Mouse (Mus musculus) adrenal gland, postnatal 14 days (tissue): ENCODE measurements around the gene Acvr1b. TPM values are rescaled to one million over a fixed set of nuclear protein-coding genes. Genes with fewer than 3 reads are reported as not detected.

Experiments
- DNase-seq: peaks from one replicate; pipeline ENCODE4 v3.0.0; 2021; ENCODE audit warnings: mixed read lengths
- microRNA-seq, 2 experiments: library from miRNA; unstranded; fragments of <30 nt; microRNA quantifications; one replicate each; pipeline ENCODE4 v1.2.0; 2021
- total RNA-seq: library from RNA; stranded (reverse); gene quantifications from 2 replicates; pipeline ENCODE4 v1.2.3, GENCODE M21; 2021

The Acvr1b gene
- total RNA-seq, 1 experiment from 2014 or later: 9.0 TPM

GRCm38 (mm10) chr15:101251930-101252329, 78.1 kb downstream of the Acvr1b start:
- no peak for DNase-seq

- no peak for DNase-seq
Observed at GRCm38 (mm10) chr15:101252614-101253013, 78.7 kb downstream of the Acvr1b start.

DNA sequence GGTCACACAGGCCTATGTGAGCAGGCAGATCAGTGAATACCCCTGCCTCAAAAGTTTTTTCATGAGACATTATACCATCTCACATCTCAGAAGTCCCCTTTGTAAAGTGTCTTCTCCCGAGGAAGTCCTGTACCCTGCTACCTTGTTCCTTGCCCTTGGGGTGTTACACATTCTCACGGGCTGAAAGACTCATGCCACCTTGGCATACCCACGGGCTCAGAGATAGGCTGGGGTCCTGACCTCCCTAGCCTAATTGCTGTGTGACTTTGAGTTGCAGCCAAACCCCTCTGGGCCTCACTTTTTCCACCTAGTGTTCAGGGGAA, 79.7 kb downstream of the Acvr1b start:
- no peak for DNase-seq

DNA sequence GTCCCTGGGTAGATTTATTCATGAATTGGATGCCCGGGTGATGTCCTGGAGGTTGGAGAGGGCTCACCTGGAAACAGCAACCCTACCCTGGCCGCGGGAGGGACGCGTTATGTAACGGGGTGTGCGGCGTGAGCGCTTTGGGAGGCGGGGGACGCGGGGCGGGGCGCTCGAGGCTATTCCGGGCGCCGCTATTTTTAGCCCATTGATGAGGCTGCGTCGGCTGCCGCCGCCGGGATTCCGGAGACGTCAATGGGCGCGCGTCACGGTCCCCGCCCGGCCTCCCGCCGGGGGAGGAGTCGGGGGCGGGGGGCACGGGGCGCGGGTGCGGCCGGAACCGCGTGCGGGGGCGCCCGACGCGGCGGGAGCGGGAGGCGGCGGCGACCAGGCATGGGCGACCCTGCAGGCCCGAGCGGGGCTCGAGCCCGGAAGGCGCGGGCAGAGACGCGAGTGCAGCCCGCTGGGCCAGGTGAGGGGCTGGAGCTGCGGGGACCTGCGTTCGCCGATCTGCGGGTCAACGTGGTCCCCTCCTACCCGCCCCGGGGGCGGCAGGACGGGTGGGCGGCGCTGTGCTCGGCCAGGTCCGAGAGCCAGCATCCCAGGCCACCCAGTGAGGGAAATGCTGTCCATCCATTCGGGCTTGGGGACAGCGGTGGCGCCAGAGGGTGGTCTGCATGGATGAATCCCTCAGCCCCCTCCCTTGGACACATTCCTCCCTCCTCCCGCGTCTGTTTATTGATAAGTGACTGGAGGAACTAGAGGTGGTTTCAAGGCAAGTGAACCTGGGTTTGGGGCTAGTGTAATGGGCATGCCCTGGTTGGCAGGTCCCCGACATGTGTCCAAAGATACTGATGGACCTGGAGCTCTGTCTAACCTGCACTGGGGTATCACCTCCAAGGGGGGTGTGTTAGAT, 80.3 kb downstream of the Acvr1b start, which contains the start of gene Nr4a1:
Gene Nr4a1, plus strand, starts transcription at position 384 of the 910 bp plus-strand sequence.
- peak; percentile 87 for DNase-seq

DNA sequence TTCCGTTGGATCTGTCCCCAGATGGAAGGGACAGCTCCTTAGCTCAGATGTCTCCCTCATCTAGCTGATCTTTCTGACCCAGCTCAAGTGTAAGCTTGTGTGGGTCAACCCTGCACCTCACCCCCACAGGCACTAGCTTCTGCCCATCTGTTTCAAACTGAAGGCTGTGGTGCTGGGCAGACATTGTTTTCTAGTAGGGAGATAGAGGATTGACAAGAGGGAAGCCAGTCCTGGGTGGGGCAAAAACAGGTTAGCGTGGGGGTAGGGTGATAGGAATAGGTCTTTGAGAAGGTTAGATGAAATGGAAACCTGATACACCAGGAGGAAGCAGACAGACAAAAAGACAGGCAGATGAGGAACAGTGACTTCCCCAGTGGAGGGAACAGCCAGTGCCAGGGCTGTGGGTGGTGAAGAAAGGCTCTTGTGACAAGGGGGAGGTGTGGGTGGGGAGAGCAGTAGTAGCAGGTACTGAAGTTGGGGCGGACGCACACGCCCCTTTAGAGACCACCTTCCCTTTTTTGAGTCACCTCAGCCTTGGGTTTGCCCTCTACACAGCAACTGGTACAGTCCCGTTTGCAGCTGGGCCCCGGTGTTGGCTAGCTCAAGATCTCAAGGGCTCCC, 82.1 kb downstream of the Acvr1b start:
- DNase-seq: no peak

DNA sequence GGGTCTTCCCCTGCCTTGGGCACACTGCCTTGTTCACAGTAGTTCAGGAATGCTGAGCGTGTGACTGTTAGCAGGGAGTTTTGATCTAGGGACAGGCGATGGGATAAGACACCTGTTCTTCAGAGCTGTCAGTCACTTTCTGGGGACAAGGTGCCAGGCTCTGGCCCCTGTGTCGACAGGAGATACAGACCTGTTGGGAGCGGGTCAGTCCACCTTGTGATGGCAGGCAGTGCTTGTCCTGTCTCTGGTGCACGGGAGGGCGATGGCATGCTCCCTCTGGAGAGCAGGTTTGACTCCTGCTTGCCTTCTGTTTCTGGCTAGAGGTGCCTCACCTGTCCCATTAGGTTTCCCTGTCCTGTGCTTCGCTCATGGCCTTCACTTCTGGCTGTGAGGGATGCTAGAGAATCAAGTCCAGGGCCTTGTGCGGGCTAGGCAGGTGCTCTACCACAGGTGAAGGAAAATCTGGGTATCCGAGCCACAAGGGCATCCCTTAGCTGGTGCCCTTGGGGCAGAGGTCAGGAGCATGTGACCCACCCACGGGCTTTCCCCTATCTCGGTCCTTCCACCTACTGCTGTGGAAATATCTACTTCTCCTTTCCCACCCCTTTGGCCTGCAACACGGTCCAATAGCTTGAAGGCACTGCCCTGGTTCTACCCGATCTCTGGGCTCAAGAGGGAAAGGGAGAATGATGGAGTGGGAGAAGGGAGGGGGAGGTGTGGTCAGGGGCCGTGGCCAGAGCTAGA, 82.8 kb downstream of the Acvr1b start:
- DNase-seq: no peak

DNA sequence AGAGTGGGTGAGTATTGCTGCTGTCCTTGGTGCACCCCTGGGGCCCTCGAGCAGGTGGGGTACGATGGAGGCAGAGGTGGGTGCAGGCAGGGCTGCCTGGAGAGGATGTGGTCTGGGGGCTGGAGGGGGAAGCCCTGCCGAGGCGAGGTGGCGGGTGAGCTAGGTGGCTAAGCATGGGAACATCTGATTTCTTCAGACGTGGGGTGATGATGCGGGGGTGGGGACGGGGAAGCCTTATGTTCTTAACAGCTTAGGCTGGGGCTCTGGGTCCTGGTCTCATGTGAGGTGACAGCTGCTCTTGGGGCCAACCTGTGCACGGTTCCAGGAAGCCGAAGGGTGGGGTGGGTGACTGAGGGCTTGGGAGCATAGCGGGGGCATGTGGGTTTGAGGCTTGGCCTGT, 84.6 kb downstream of the Acvr1b start:
- DNase-seq: no peak

GRCm38 (mm10) chr15:101259922-101260321, 86.1 kb downstream of the Acvr1b start:
- no peak for DNase-seq

DNA sequence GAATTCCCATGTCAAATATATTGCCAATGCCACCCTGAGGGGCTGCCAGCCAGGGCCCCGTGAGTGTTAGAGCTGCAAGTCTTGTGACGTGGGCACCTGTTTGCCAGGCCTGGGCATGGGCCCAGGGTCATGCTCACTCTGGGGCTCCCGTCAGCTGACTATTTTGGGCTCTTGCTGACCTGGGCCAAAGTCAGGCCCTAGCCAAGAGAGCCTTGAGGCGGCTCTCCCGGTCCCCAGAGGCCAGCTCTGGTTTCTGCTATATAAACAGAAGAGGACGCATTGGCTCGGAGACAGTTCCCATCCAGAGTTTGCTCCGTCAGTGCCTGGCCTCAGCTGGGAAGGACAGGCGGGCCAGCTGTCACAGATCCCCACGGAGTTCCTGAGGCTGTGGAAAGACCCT, 86.5 kb downstream of the Acvr1b start:
- peak; percentile 82 for DNase-seq

DNA sequence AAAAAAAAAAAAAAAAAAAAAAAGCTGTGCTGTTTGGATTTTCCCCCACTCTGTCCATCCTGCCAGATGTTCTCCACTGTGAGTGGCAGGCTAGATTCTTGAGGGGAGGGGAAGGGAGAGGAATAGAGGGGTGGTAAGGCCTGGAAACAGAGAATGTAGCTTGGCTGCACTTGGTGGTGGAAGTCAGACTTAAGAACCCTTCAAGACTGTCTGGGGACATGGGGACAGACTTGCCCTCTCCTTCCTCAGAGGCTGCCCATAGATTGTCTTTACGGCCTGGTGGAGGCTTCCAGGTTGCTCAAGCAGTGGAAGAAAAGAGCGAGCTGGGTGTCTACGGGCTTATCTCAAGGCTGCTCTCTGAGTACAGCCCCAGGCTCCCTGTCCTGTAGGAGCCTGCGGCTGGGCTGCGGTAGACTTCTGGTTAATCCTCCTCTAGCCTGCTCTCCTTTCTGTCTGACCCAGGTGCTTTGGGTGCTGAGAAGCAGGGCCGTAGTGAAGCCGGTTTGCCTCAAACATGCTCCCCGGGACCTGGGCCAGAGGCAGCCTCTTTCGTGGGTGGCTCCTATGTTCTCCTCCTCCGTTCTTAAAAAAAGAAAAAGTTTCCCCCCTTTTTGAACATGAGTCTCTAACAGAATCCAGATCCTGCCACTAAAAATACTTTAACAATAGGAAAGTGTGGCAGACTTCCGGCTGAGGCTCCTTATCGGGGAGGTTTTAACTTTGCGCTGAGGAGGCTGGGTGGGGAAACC, 87.2 kb downstream of the Acvr1b start:
- no peak for DNase-seq

- no peak for DNase-seq
Observed at GRCm38 (mm10) chr15:101262502-101262901, 88.6 kb downstream of the Acvr1b start.

Small RNAs within 50 kb of the gene (microRNA-seq; reads per million reads assigned to microRNA genes)
- gene Mir6962: 0 to 1.3 reads per million in 2 experiments

Other genes with a start within 250 kb of the Acvr1b start
- gene Gm47841, start 126.7 kb upstream of the Acvr1b start, total RNA-seq: 0.49 TPM in 1 of 2 replicates, not detected in the other
- gene Fignl2, start 95.5 kb upstream of the Acvr1b start, total RNA-seq: 7.9 and 8.8 TPM in 2 replicates
- gene Ankrd33, start 58.3 kb upstream of the Acvr1b start, total RNA-seq: not detected in 2 replicates
- 16.7 and 20.7 TPM in 2 replicates for gene Acvrl1, start 45.5 kb upstream of the Acvr1b start, total RNA-seq
- gene Grasp, start 50.1 kb downstream of the Acvr1b start, total RNA-seq: 20.7 and 29.7 TPM in 2 replicates
- gene Nr4a1, start 80.2 kb downstream of the Acvr1b start, total RNA-seq: 357 and 680 TPM in 2 replicates
- 64.4 and 97.1 TPM in 2 replicates for gene Atg101, start 110.2 kb downstream of the Acvr1b start, total RNA-seq
- gene 6030408B16Rik, start 119.1 kb downstream of the Acvr1b start, total RNA-seq: 2.1 and 2.4 TPM in 2 replicates
- 0.74 and 1.1 TPM in 2 replicates for gene Krt80, start 196.1 kb downstream of the Acvr1b start, total RNA-seq
- gene Krt7, start 237.0 kb downstream of the Acvr1b start, total RNA-seq: 1.4 and 2.3 TPM in 2 replicates